Mouse (Mus musculus) kidney, embryonic 15.5 days (tissue): ENCODE measurements around the gene Ninl. TPM values are rescaled to one million over a fixed set of nuclear protein-coding genes. Genes with fewer than 3 reads are reported as not detected.

Source experiments
- ATAC-seq: fragments of 200-750 bp; cut with Nextera tagmentation; replicated peaks from 2 replicates; pipeline ENCODE4 v1.8.0; 2017; ENCODE audit warnings: moderate TSS enrichment; ENCODE audit not compliant: low FRiP score
- H3K27ac ChIP-seq: fragments of 300-500 bp; sonication (generic); 2 replicates; pipeline ENCODE4 v1.5.1; 2015; ENCODE audit warnings: mild to moderate bottlenecking, inconsistent platforms
- H3K27me3 ChIP-seq: fragments of 300-500 bp; sonication (generic); 2 replicates; pipeline ENCODE4 v1.6.1; 2015; ENCODE audit warnings: inconsistent platforms
- H3K36me3 ChIP-seq: fragments of 300-500 bp; sonication (generic); 2 replicates; pipeline ENCODE4 v1.6.1; 2015; ENCODE audit warnings: inconsistent platforms
- H3K4me1 ChIP-seq: fragments of 300-500 bp; sonication (generic); 2 replicates; pipeline ENCODE4 v1.6.1; 2015; ENCODE audit warnings: inconsistent platforms
- H3K4me2 ChIP-seq: fragments of 300-500 bp; sonication (generic); 2 replicates; pipeline ENCODE4 v1.6.1; 2015; ENCODE audit warnings: moderate library complexity, mild to moderate bottlenecking, inconsistent platforms
- H3K4me3 ChIP-seq: fragments of 300-500 bp; sonication (generic); replicated peaks from 2 replicates; pipeline ENCODE4 v1.5.1; 2015; ENCODE audit warnings: mild to moderate bottlenecking, inconsistent platforms
- H3K9ac ChIP-seq: fragments of 300-500 bp; sonication (generic); 2 replicates; pipeline ENCODE4 v1.6.1; 2015; ENCODE audit warnings: mild to moderate bottlenecking, inconsistent platforms
- H3K9me3 ChIP-seq: fragments of 300-500 bp; sonication (generic); replicated peaks from 2 replicates; pipeline ENCODE4 v1.6.1; 2016; ENCODE audit warnings: inconsistent platforms
- WGBS: fragments of 180-500 bp; shearing (Covaris S2); methylation state at CpG from one replicate; pipeline ENCODE4 v1.1.7; 2015; ENCODE audit warnings: mixed read lengths; 5-methylcytosine and 5-hydroxymethylcytosine counted together
- polyA plus RNA-seq: library from polyadenylated mRNA; unstranded; fragments of >200 nt; fragmentation: Nextera tagmentation; extraction: Ambion mirVana; gene quantifications from 2 replicates; pipeline ENCODE4 v1.2.1, GENCODE M21; 2015

Gene Ninl
- polyA plus RNA-seq, 1 experiment from 2014 or later = 14.7 TPM

DNA sequence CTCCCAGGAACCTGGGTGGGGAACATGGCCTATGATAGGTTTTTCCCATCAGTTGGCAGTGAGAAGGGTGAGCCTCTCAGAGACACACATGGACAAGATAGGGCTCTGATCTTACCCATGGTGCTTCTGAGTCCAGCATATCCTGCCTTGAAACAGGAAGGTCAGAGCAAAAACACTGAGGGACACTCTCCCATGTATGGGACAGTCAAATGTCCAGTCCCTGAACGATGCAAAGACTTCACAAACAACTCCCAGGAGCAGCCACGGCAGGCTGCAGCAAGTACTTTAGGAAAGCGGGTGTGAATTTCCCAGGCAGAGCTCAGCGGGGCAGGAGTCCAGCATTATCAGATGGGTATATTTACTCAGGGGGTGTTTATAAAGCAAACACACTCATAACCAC, 43.9 kb downstream of the Ninl start:
- no peak overlapping the region for H3K4me3 ChIP-seq
- H3K36me3 ChIP-seq = no peaks in the 10 kb centered on the region
- peaks cover 22% of the 10 kb centered on the region for H3K4me1 ChIP-seq
- H3K27me3 ChIP-seq = no peaks in the 10 kb centered on the region
- no peak overlapping the region for H3K4me2 ChIP-seq
- ATAC-seq = no peak
- H3K27ac ChIP-seq = no peak overlapping the region
- H3K9ac ChIP-seq = no peak overlapping the region
- WGBS = 69% methylated on average over 4 of the region's 4 CpGs
- no peaks in the 10 kb centered on the region for H3K9me3 ChIP-seq

GRCm38 (mm10) chr2:150991050-150991449, 48.1 kb downstream of the Ninl start:
- Histone ChIP-seq H3K9ac (no peak overlapping the region), H3K9me3 (no peaks in the 10 kb centered on the region), H3K4me1 (no peaks in the 10 kb centered on the region), H3K4me3 (no peak overlapping the region), H3K36me3 (no peaks in the 10 kb centered on the region), H3K27ac (no peak overlapping the region), H3K4me2 (no peak overlapping the region), H3K27me3 (no peaks in the 10 kb centered on the region)
- 82% methylated on average over 4 of the region's 4 CpGs for WGBS
- no peak for ATAC-seq

DNA sequence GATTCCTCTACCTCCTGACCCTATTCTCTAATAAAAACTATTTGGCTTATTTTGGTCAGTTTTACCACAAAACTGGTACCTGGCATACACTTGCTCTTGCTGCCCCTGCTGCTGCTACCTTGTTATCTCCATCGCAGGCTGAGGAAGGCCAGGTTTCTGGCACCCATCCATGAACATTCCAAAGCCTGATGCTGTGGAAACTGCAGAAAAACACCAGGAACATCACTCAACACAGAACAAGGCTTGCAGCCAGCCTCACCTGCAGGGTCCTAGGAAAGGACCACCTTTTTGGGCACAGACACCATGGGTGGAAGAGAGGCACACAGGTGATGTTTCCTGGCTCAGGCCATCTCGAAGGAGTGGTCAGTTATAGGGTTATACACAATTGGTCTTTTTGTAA, 48.7 kb downstream of the Ninl start:
- H3K4me3 ChIP-seq = no peak overlapping the region
- no peak for ATAC-seq
- H3K36me3 ChIP-seq = no peaks in the 10 kb centered on the region
- no peaks in the 10 kb centered on the region for H3K27me3 ChIP-seq
- H3K27ac ChIP-seq = no peak overlapping the region
- H3K4me2 ChIP-seq = no peak overlapping the region
- H3K9ac ChIP-seq = no peak overlapping the region
- H3K4me1 ChIP-seq = no peaks in the 10 kb centered on the region
- WGBS = 78% methylated on average over 2 of the region's 2 CpGs
- H3K9me3 ChIP-seq = no peaks in the 10 kb centered on the region

- WGBS = 96% methylated on average over 2 of the region's 2 CpGs
- ATAC-seq = no peak
- H3K9me3 ChIP-seq = no peaks in the 10 kb centered on the region
- 0 out of 2 replicates have a peak, but pooled peaks cover 6% of the 10 kb centered on the region for H3K4me1 ChIP-seq
- no peak overlapping the region for H3K4me2 ChIP-seq
- no peak overlapping the region for H3K9ac ChIP-seq
- H3K36me3 ChIP-seq = no peaks in the 10 kb centered on the region
- H3K27ac ChIP-seq = no peak overlapping the region
- H3K4me3 ChIP-seq = no peak overlapping the region
- H3K27me3 ChIP-seq = no peaks in the 10 kb centered on the region
Observed at GRCm38 (mm10) chr2:150985359-150985758, 53.8 kb downstream of the Ninl start.

DNA sequence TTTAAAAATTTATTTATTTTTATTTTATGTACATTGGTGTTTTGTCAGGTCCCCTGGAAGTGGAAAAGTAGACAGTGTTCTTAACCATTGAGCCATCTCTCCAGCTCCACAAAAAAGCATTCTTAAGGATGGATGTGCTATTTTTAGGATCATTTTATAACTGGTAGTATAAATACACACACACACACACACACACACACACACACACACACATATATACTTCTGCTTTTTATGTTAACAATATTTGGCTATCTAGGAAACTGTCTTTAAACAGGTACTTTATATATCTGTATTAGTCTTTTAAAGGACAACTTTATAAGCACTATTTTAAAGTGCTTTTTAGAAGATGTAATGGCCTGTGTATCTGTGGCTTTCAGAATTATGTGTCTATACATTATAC, 57.1 kb downstream of the Ninl start:
- H3K27me3 ChIP-seq = no peaks in the 10 kb centered on the region

DNA sequence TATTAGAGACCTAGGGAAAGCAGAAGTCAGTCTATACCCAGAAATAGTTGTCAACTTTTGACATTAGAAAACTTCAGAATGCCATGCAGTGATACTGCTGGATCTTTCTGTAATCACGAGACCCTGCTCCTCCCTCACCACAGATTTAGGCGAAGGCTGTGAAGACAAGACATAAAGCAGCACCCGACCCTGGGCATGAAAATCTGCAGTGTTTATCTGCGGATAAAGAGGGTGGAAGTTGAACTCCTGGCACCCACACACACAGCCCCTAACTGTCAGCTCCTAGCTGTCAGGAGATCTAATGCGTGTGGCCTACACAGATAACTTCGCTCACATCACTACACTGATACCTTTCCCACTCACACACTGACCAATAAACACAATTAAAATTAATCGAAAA, 57.7 kb downstream of the Ninl start:
- no peak for ATAC-seq

More for the DNA sequence above, 57.1 kb downstream of the Ninl start:
- Histone ChIP-seq H3K4me3 (no peak overlapping the region), H3K4me1 (0 out of 2 replicates have a peak, but pooled peaks cover 6% of the 10 kb centered on the region), H3K9me3 (no peaks in the 10 kb centered on the region), H3K36me3 (peaks cover 7% of the 10 kb centered on the region; the same call in 1 of the 2 replicates), H3K9ac (no peak overlapping the region), H3K4me2 (no peak overlapping the region), H3K27ac (no peak overlapping the region)
- ATAC-seq = no peak

DNA sequence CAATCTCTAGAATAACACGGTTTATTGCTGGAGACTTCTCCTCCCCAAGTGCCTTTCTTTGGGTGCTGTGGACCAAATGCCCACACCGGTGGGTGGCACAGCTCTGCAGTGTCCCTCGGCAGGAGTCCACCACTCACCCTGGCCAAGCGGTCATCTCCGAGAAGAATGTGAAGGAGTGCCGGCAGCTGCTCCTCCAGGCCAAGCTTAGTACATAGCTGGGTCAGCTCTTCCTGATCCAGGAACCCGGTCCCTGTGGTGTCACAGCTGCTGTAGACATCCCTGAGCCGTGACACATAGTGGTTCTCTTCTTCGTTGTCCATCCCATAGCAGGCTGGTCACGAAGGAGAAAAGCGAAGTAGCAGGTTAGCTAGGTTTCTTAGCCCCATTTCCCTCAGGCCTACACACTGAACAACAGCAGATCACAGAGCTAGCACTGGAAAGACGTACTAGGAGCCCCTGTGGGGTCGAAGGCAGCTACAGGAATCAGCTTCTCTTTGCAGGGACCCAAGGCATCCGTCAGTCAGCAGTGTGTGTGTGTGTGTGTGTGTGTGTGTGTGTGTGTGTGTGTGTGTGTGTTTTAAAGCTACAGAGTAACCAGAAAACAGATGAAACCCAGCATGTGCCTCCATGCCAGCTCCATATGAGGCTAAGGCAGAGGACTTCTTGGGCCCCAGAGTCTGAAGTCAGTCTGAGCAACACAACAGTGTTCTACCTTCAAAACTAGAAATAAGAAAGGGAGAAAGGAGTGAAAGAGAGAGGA, 59.1 kb downstream of the Ninl start:
- Histone ChIP-seq H3K9ac (no peak overlapping the region), H3K4me2 (no peak overlapping the region), H3K27me3 (no peaks in the 10 kb centered on the region), H3K27ac (no peak overlapping the region), H3K4me1 (0 out of 2 replicates have a peak, but pooled peaks cover 6% of the 10 kb centered on the region), H3K4me3 (no peak overlapping the region), H3K9me3 (no peaks in the 10 kb centered on the region), H3K36me3 (peaks cover 16% of the 10 kb centered on the region)
- WGBS = 85% methylated on average over 14 of the region's 14 CpGs
- no peak for ATAC-seq

More for the DNA sequence above, 57.7 kb downstream of the Ninl start:
- H3K4me3 ChIP-seq = no peak overlapping the region
- H3K9ac ChIP-seq = no peak overlapping the region
- H3K9me3 ChIP-seq = no peaks in the 10 kb centered on the region
- peaks cover 7% of the 10 kb centered on the region; the same call in 1 of the 2 replicates for H3K36me3 ChIP-seq
- 0 out of 2 replicates have a peak, but pooled peaks cover 6% of the 10 kb centered on the region for H3K4me1 ChIP-seq
- no peak overlapping the region for H3K27ac ChIP-seq
- H3K27me3 ChIP-seq = no peaks in the 10 kb centered on the region
- no peak overlapping the region for H3K4me2 ChIP-seq
- WGBS = 85% methylated on average over 7 of the region's 7 CpGs

DNA sequence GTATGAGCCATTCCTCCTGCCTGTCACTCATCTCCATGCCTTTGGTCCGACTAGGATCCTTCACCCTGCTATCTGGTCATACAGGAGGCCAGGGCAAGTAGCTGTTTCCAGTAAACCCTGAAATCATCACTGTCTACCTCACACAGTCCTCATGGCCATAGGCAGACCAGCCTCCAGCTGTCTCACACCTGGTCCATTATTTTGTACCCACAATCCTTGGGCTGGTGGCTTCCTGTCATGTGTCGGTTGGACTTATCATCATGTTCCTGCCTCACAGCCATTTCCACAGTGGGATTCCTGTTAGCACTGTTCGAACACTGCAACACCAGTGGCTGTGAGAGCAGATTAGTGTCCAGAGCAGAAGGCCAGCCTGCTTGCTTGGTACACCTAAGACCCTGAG, 60.4 kb downstream of the Ninl start:
- no peak overlapping the region for H3K4me2 ChIP-seq
- 0 out of 2 replicates have a peak, but pooled peaks cover 6% of the 10 kb centered on the region for H3K4me1 ChIP-seq
- no peak overlapping the region for H3K4me3 ChIP-seq
- no peak overlapping the region for H3K27ac ChIP-seq
- no peak for ATAC-seq
- H3K9ac ChIP-seq = no peak overlapping the region
- H3K27me3 ChIP-seq = no peaks in the 10 kb centered on the region
- H3K9me3 ChIP-seq = no peaks in the 10 kb centered on the region
- WGBS = 94% methylated on average over 3 of the region's 3 CpGs
- peaks cover 26% of the 10 kb centered on the region for H3K36me3 ChIP-seq

DNA sequence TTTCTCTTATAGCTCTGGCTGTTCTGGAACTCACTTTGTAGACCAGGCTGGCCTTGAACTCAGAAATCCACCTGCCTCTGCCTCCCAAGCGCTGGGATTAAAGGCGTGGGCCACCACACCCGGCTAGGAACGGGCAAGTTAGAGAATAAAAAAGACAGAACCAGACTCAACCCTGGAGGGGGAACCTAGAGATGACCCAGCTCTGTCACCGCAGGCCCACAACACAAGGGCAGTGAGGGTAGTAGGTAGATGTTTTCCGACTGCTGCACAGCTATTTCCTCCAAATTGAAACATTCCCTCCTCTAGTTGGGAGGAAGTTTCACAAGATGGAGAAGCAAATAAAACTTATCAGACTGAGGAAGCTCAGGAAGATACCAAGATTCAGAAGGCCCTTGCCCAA, 61.5 kb downstream of the Ninl start:
- Histone ChIP-seq H3K9ac (no peak overlapping the region), H3K9me3 (no peaks in the 10 kb centered on the region), H3K4me2 (no peak overlapping the region), H3K36me3 (peaks cover 37% of the 10 kb centered on the region), H3K27me3 (no peaks in the 10 kb centered on the region), H3K4me3 (no peak overlapping the region), H3K4me1 (no peaks in the 10 kb centered on the region), H3K27ac (no peak overlapping the region)
- no peak for ATAC-seq
- 93% methylated on average over 6 of the region's 6 CpGs for WGBS

DNA sequence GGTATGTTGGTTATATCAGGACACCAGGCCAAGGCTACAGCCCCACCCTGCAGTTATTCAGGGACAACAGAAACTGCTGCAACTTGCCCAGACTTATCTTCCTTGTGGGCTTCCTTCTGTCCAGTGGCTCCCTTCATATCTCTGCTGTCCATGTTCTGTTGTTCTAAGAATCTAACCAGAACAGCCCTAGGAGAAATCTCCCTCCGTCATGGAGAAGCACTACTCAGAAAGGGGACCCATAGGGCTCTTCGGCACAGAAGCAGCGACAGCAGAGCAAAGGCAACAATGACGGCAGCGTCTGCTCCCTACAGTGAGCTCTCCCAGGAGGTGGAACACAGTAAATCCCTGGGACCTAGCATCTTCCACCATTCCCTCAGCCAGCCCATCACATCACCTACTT, 62.3 kb downstream of the Ninl start:
- H3K4me2 ChIP-seq = no peak overlapping the region
- H3K4me1 ChIP-seq = no peaks in the 10 kb centered on the region
- ATAC-seq = no peak
- no peak overlapping the region for H3K9ac ChIP-seq
- H3K27ac ChIP-seq = no peak overlapping the region
- H3K9me3 ChIP-seq = no peaks in the 10 kb centered on the region
- WGBS = 88% methylated on average over 5 of the region's 5 CpGs
- H3K36me3 ChIP-seq = peaks cover 45% of the 10 kb centered on the region
- H3K27me3 ChIP-seq = no peaks in the 10 kb centered on the region
- no peak overlapping the region for H3K4me3 ChIP-seq

GRCm38 (mm10) chr2:150973401-150974115, 65.6 kb downstream of the Ninl start:
- no peaks in the 10 kb centered on the region for H3K4me1 ChIP-seq
- no peaks in the 10 kb centered on the region for H3K27me3 ChIP-seq
- H3K9me3 ChIP-seq = no peaks in the 10 kb centered on the region
- H3K9ac ChIP-seq = no peak overlapping the region
- no peak overlapping the region for H3K4me3 ChIP-seq
- no peak for ATAC-seq
- no peak overlapping the region for H3K27ac ChIP-seq
- WGBS = 82% methylated on average over 8 of the region's 8 CpGs
- H3K36me3 ChIP-seq = peaks cover 62% of the 10 kb centered on the region
- H3K4me2 ChIP-seq = no peak overlapping the region

GRCm38 (mm10) chr2:150972681-150973080, 66.5 kb downstream of the Ninl start:
- Histone ChIP-seq H3K27ac (no peak overlapping the region), H3K4me2 (no peak overlapping the region), H3K4me1 (no peaks in the 10 kb centered on the region), H3K36me3 (peaks cover 67% of the 10 kb centered on the region), H3K4me3 (no peak overlapping the region), H3K9ac (no peak overlapping the region), H3K9me3 (no peaks in the 10 kb centered on the region), H3K27me3 (no peaks in the 10 kb centered on the region)
- no peak for ATAC-seq
- WGBS = 92% methylated on average over 3 of the region's 3 CpGs
